Mouse (Mus musculus) hindbrain, embryonic 14.5 days (tissue): Measurements from ENCODE around the gene Sephs1. TPM values are rescaled to one million over a fixed set of nuclear protein-coding genes. Genes with fewer than 3 reads are reported as not detected.

Experiments used
- ATAC-seq: fragments of 200-750 bp; cut with Nextera tagmentation; 2 replicates; pipeline ENCODE4 v1.8.0; 2017; ENCODE audit warnings: moderate number of reproducible peaks, mild to moderate bottlenecking, moderate TSS enrichment, moderate library complexity; ENCODE audit not compliant: low FRiP score
- DNase-seq: peaks from one replicate; pipeline ENCODE4 v3.0.0-alpha.2; 2015; ENCODE audit warnings: low spot score
- H3K27ac ChIP-seq: fragments of 300-500 bp; sonication (generic); 2 replicates; pipeline ENCODE4 v1.5.1; 2014; ENCODE audit warnings: mild to moderate bottlenecking, moderate library complexity
- H3K27me3 ChIP-seq: fragments of 300-500 bp; sonication (generic); 2 replicates; pipeline ENCODE4 v1.6.1; 2014; ENCODE audit warnings: mild to moderate bottlenecking, low read length, mixed read lengths; ENCODE audit not compliant: control insufficient read depth, insufficient read depth
- H3K36me3 ChIP-seq: fragments of 300-500 bp; sonication (generic); replicated peaks from 2 replicates; pipeline ENCODE4 v1.6.1; 2014; ENCODE audit not compliant: control insufficient read depth, insufficient read depth
- H3K4me1 ChIP-seq: fragments of 300-500 bp; sonication (generic); replicated peaks from 2 replicates; pipeline ENCODE4 v1.6.1; 2014; ENCODE audit warnings: antibody characterized with exemption, low read length, mixed read lengths; ENCODE audit not compliant: control insufficient read depth, insufficient read depth
- H3K4me2 ChIP-seq: fragments of 300-500 bp; sonication (generic); replicated peaks from 2 replicates; pipeline ENCODE4 v1.6.1; 2014; ENCODE audit warnings: mild to moderate bottlenecking, moderate library complexity
- H3K4me3 ChIP-seq: fragments of 300-500 bp; sonication (generic); replicated peaks from 2 replicates; pipeline ENCODE4 v1.5.1; 2014; ENCODE audit warnings: mild to moderate bottlenecking, low read length
- H3K9ac ChIP-seq: fragments of 300-500 bp; sonication (generic); 2 replicates; pipeline ENCODE4 v1.6.1; 2014
- H3K9me3 ChIP-seq: fragments of 300-500 bp; sonication (generic); 2 replicates; pipeline ENCODE4 v1.6.1; 2016; ENCODE audit warnings: low read length; ENCODE audit not compliant: control insufficient read depth
- WGBS: fragments of 180-500 bp; shearing (Covaris S2); extraction: QIAGEN DNeasy Blood & Tissue Kit; methylation state at CpG from one replicate; pipeline ENCODE4 v1.1.7; 2014; 5-methylcytosine and 5-hydroxymethylcytosine counted together
- polyA plus RNA-seq: library from polyadenylated mRNA; unstranded; fragments of >200 nt; fragmentation: Nextera tagmentation; extraction: Ambion mirVana; gene quantifications from 2 replicates; pipeline ENCODE4 v1.2.1, GENCODE M21; 2014

The Sephs1 gene
- polyA plus RNA-seq, 1 experiment from 2014 or later = 63.2 TPM

- Histone ChIP-seq H3K27me3 (no peaks in the 10 kb centered on the region), H3K4me3 (no peak overlapping the region), H3K9ac (no peak overlapping the region), H3K27ac (no peak overlapping the region), H3K36me3 (no peaks in the 10 kb centered on the region), H3K9me3 (no peaks in the 10 kb centered on the region), H3K4me2 (no peak overlapping the region), H3K4me1 (no peaks in the 10 kb centered on the region)
- WGBS = 77% methylated on average over 6 of the region's 6 CpGs
- no peak for ATAC-seq
- no peak for DNase-seq
Measured at GRCm38 (mm10) chr2:4873331-4873730, 8.0 kb upstream of the Sephs1 start.

DNA sequence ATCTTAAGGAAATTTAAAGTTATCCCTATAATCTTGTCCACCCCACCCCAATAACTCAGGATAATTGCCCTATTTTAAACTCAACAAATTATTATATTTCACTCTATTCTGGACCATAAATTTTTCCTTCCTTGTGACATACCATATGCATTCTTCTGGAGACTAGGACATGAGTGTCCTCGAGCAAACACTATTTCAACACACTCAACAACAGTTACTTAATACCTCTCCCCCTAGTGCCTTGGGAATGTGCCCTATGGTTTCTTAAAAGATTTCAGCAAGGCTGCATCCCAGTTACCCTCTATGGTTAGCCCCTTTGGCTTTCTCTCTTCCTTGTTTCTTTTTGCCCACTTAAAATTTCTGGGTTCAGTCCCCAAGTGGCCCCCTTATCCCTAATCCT, 6.3 kb upstream of the Sephs1 start:
- H3K4me3 ChIP-seq = no peak overlapping the region
- no peak overlapping the region for H3K4me2 ChIP-seq
- H3K9ac ChIP-seq = no peak overlapping the region
- ATAC-seq (no peak), DNase-seq (no peak)
- H3K9me3 ChIP-seq = no peaks in the 10 kb centered on the region
- H3K4me1 ChIP-seq = 0 out of 2 replicates have a peak, but pooled peaks cover 3% of the 10 kb centered on the region
- no peaks in the 10 kb centered on the region for H3K36me3 ChIP-seq
- WGBS = 72% methylated on average over 1 of the region's 1 CpGs
- H3K27me3 ChIP-seq = no peaks in the 10 kb centered on the region
- no peak overlapping the region for H3K27ac ChIP-seq

DNA sequence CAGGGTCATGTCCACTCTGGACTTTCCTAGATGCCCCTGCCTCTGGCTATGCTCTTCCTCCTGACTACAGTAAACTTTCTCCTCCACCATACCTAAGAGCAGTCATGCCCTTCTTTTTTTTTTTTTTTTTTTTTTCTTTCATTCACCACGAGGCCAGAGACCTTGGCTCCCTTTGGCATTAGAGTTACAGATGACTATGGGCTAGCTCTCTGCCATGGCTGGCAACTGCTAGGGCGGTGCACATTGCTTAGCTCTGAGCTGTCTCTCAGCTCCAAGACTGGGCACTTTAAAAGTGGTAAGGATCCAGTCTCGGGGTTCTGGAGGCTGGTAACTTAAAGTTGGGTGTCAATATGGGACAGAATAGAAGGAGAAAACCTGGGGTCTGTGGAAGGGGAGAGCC, 5.2 kb upstream of the Sephs1 start:
- peaks cover 10% of the 10 kb centered on the region for H3K4me1 ChIP-seq
- H3K4me2 ChIP-seq = no peak overlapping the region
- WGBS = 78% methylated on average over 3 of the region's 3 CpGs
- no peaks in the 10 kb centered on the region for H3K27me3 ChIP-seq
- H3K9ac ChIP-seq = no peak overlapping the region
- ATAC-seq (no peak), DNase-seq (no peak)
- H3K9me3 ChIP-seq = no peaks in the 10 kb centered on the region
- no peaks in the 10 kb centered on the region for H3K36me3 ChIP-seq
- H3K27ac ChIP-seq = no peak overlapping the region
- no peak overlapping the region for H3K4me3 ChIP-seq

DNA sequence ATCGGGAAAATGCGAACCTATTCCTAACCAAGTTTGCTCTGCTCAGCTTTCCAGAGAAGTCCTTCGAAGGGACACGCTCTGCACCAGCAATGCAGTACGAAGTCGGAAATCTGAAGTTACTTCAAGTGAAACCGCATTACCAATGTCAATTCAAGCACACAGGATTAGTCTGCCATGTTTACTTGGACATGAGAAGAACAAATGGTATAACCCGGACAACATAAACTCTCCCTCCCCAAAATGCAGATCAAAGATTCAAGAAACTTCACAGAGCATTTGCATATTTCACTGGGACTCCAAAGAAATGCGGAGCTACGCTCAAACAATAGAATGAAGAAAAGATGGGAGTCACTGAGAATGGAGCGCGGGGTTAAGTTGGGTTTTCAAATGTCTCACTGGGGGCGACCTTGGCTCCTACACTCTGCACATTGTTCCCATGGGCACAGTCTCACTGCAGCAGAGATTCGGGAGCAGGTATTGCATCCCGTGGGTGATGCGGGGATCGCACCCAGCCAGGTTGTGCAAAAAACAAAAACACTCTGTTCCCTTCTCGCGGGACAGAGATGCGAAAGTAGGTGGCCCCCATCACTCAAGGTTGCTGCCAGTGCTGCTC, 521 bp upstream of the Sephs1 start:
- DNase-seq = peak; percentile 52
- Histone ChIP-seq H3K4me3 (peak overlapping the region; percentile 86), H3K36me3 (peaks cover 6% of the 10 kb centered on the region; the same call in 1 of the 2 replicates), H3K4me2 (peak overlapping the region; percentile 85), H3K9ac (peak overlapping the region; percentile 100), H3K27ac (peak overlapping the region; percentile 100), H3K27me3 (no peaks in the 10 kb centered on the region), H3K4me1 (peaks cover 22% of the 10 kb centered on the region), H3K9me3 (no peaks in the 10 kb centered on the region)
- peak; percentile 32 for ATAC-seq
- 1% methylated on average over 20 of the region's 20 CpGs for WGBS

DNA sequence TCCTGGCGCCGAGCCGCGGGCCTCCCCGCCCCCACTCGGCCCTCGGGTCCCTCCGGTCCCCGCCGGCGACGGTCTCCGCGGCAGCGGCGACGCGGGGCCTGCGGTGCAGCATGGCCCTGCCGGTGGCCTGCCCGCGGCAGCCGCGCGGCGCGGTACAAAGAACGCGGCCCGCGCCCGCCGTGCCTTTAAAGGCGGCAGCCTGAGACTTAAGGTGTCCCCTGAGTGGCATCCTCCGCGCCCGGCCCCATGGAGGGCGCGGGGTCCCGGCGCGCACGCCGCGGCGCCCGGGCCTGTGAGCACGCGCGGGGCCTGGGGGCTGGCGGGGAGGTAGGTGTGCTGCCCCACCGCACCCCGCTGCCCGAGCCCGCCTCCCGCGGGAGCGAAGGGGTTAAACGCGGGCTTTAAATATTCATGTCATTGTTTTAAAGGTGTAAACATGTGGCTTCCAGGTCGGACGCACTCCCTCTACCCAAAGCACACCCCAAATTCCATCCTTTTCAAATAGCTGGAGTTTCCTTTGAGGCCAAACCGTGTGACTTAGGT, 956 bp downstream of the Sephs1 start:
- Histone ChIP-seq H3K27me3 (no peaks in the 10 kb centered on the region), H3K9me3 (no peaks in the 10 kb centered on the region), H3K27ac (peak overlapping the region; percentile 100), H3K36me3 (peaks cover 21% of the 10 kb centered on the region), H3K4me2 (peak overlapping the region; percentile 85), H3K4me1 (peaks cover 22% of the 10 kb centered on the region), H3K9ac (peak overlapping the region; percentile 100), H3K4me3 (peak overlapping the region; percentile 86)
- under 1% methylated on average over 54 of the region's 63 CpGs for WGBS
- DNase-seq (peak; percentile 69), ATAC-seq (peak; percentile 70)

DNA sequence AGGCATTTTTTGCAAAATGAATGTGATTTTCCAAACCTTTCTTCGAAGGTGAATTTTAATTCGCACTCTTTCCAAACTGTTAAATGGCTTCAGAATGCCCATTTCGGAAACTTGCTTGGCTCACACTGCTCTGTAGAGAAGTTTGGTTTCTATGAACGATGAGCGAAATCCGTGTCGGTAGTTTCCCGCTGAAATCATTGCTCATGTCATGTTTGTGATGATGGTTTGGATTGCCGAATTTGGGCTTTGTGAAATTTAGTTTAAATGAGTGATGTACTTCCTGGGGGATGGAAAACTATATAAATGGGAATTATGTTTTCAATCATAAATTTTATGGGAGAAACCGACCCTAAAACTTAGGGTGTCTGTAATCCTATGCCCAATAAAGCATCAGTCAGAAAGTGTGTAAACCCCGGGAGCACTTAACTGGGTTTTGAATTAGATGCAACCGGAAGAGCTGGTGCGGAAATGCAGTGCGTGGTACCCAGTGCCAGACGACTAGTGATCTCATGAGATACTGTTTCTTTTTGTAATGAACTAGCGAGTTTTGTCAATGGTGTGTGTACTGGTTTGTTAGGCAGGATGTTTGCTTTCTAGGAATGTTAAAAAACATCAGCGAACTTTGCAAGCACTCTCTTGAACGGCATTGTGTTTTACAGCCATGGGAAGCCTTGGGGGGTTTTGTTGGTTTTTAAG, 1.8 kb downstream of the Sephs1 start:
- peaks cover 22% of the 10 kb centered on the region for H3K4me1 ChIP-seq
- ATAC-seq (no peak), DNase-seq (peak; percentile 33)
- peak overlapping the region; percentile 85 for H3K4me2 ChIP-seq
- 1% methylated on average over 18 of the region's 18 CpGs for WGBS
- peak overlapping the region; percentile 86 for H3K4me3 ChIP-seq
- H3K27me3 ChIP-seq = no peaks in the 10 kb centered on the region
- H3K9me3 ChIP-seq = no peaks in the 10 kb centered on the region
- H3K27ac ChIP-seq = peak overlapping the region; percentile 100
- H3K9ac ChIP-seq = peak overlapping the region; percentile 100
- peaks cover 29% of the 10 kb centered on the region for H3K36me3 ChIP-seq

DNA sequence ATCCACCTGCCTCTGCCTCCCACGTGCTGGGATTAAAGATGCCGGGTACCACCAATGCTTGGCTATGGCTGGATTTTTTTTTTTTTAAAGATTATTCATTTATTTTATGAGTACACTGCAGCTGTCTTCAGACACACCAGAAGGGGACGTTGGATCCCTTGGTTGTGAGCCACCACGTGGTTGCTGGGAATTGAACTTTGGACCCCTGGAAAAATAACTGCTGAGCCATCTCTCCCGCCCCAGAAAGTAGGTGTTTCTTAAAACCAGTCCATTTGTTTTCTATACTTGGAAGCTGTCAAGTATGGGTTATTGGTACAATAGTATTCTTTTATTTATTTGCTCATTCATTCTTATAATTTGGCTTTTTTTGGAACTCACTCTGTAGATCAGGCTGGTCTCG, 5.5 kb downstream of the Sephs1 start:
- WGBS = 94% methylated on average over 6 of the region's 6 CpGs
- Histone ChIP-seq H3K27me3 (no peaks in the 10 kb centered on the region), H3K9ac (no peak overlapping the region), H3K4me2 (no peak overlapping the region), H3K4me3 (no peak overlapping the region), H3K36me3 (peaks cover 66% of the 10 kb centered on the region), H3K4me1 (peaks cover 12% of the 10 kb centered on the region), H3K9me3 (no peaks in the 10 kb centered on the region), H3K27ac (no peak overlapping the region)
- ATAC-seq (no peak), DNase-seq (no peak)

- WGBS = 91% methylated on average over 2 of the region's 2 CpGs
- peaks cover 90% of the 10 kb centered on the region for H3K36me3 ChIP-seq
Measured at GRCm38 (mm10) chr2:4895598-4895997, 14.2 kb downstream of the Sephs1 start.

DNA sequence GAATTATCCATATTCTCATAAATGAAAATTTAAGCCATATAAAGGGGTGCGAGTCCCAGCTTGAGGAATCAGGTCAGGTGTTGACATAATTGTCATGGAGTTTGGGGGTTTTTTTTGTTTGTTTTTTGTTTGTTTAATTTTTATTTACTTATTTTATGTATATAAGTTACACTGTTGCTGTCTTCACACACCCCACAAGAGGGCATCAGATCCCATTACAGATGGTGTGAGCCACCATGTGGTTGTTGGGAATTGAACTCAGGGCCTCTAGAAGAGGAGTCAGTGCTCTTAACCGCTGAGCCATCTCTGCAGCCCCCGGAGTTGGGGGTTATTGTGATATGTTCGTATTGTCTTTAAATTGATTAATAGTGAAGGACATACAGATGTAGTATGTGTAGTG, 15.6 kb downstream of the Sephs1 start:
- H3K9ac ChIP-seq = no peak overlapping the region
- H3K4me1 ChIP-seq = no peaks in the 10 kb centered on the region
- no peaks in the 10 kb centered on the region for H3K27me3 ChIP-seq
- H3K9me3 ChIP-seq = no peaks in the 10 kb centered on the region
- no peak overlapping the region for H3K27ac ChIP-seq
- 97% methylated on average over 4 of the region's 4 CpGs for WGBS
- DNase-seq (no peak), ATAC-seq (no peak)
- H3K36me3 ChIP-seq = peaks cover 91% of the 10 kb centered on the region
- H3K4me2 ChIP-seq = no peak overlapping the region
- no peak overlapping the region for H3K4me3 ChIP-seq

More at GRCm38 (mm10) chr2:4895598-4895997, 14.2 kb downstream of the Sephs1 start:
- no peak overlapping the region for H3K4me3 ChIP-seq
- ATAC-seq (no peak), DNase-seq (no peak)
- H3K27ac ChIP-seq = no peak overlapping the region
- no peak overlapping the region for H3K4me2 ChIP-seq
- no peak overlapping the region for H3K9ac ChIP-seq
- no peaks in the 10 kb centered on the region for H3K9me3 ChIP-seq
- H3K27me3 ChIP-seq = no peaks in the 10 kb centered on the region
- no peaks in the 10 kb centered on the region for H3K4me1 ChIP-seq
